Mouse (Mus musculus) midbrain, embryonic 13.5 days (tissue): ENCODE measurements around the gene Plekha7. TPM values are rescaled to one million over a fixed set of nuclear protein-coding genes. Genes with fewer than 3 reads are reported as not detected.

Source experiments
- ATAC-seq: fragments of 200-750 bp; cut with Nextera tagmentation; 2 replicates; pipeline ENCODE4 v1.8.0; 2017; ENCODE audit warnings: mild to moderate bottlenecking, moderate TSS enrichment, moderate library complexity
- H3K27ac ChIP-seq: fragments of 300-500 bp; sonication (generic); 2 replicates; pipeline ENCODE4 v1.5.1; 2015; ENCODE audit warnings: inconsistent platforms, mild to moderate bottlenecking, moderate library complexity
- H3K27me3 ChIP-seq: fragments of 300-500 bp; sonication (generic); 2 replicates; pipeline ENCODE4 v1.6.1; 2015; ENCODE audit warnings: mild to moderate bottlenecking, inconsistent platforms
- H3K36me3 ChIP-seq: fragments of 300-500 bp; sonication (generic); 2 replicates; pipeline ENCODE4 v1.6.1; 2015; ENCODE audit warnings: mild to moderate bottlenecking, inconsistent platforms
- H3K4me1 ChIP-seq: fragments of 300-500 bp; sonication (generic); replicated peaks from 2 replicates; pipeline ENCODE4 v1.6.1; 2015; ENCODE audit warnings: inconsistent platforms
- H3K4me2 ChIP-seq: fragments of 300-500 bp; sonication (generic); replicated peaks from 2 replicates; pipeline ENCODE4 v1.6.1; 2015; ENCODE audit warnings: moderate library complexity, mild to moderate bottlenecking, inconsistent platforms
- H3K4me3 ChIP-seq: fragments of 300-500 bp; sonication (generic); replicated peaks from 2 replicates; pipeline ENCODE4 v1.5.1; 2015; ENCODE audit warnings: mild to moderate bottlenecking, inconsistent platforms
- H3K9ac ChIP-seq: fragments of 300-500 bp; sonication (generic); replicated peaks from 2 replicates; pipeline ENCODE4 v1.6.1; 2015; ENCODE audit warnings: mild to moderate bottlenecking, inconsistent platforms
- H3K9me3 ChIP-seq: fragments of 300-500 bp; sonication (generic); 2 replicates; pipeline ENCODE4 v1.6.1; 2016; ENCODE audit warnings: mild to moderate bottlenecking, inconsistent platforms
- WGBS: fragments of 180-500 bp; shearing (Covaris S2); methylation state at CpG from one replicate; pipeline ENCODE4 v1.1.7; 2015; 5-methylcytosine and 5-hydroxymethylcytosine counted together
- polyA plus RNA-seq: library from polyadenylated mRNA; unstranded; fragments of >200 nt; fragmentation: Nextera tagmentation; extraction: Ambion mirVana; gene quantifications from 2 replicates; pipeline ENCODE4 v1.2.1, GENCODE M21; 2015

Plekha7 gene
- polyA plus RNA-seq, result 7.5 and 10.1 TPM in 2 replicates

GRCm38 (mm10) chr7:116307871-116308631, at the start of gene Plekha7:
Gene Plekha7 (minus strand): TSS chr7:116308376.
- WGBS, result under 1% methylated on average over 63 of the region's 65 CpGs
- Histone ChIP-seq H3K4me2 (peak within 1 kb of the TSS; percentile 99), H3K9me3 (no peaks in the 10 kb centered on the region), H3K27me3 (peaks cover 2% of the 10 kb centered on the region; the same call in 1 of the 2 replicates), H3K36me3 (no peaks in the 10 kb centered on the region), H3K4me3 (peak within 1 kb of the TSS; percentile 84), H3K27ac (no peak within 1 kb of the TSS; the same call in 1 of the 2 replicates), H3K9ac (peak within 1 kb of the TSS; percentile 76), H3K4me1 (peaks cover 27% of the 10 kb centered on the region)
- ATAC-seq, result peak; percentile 77

DNA sequence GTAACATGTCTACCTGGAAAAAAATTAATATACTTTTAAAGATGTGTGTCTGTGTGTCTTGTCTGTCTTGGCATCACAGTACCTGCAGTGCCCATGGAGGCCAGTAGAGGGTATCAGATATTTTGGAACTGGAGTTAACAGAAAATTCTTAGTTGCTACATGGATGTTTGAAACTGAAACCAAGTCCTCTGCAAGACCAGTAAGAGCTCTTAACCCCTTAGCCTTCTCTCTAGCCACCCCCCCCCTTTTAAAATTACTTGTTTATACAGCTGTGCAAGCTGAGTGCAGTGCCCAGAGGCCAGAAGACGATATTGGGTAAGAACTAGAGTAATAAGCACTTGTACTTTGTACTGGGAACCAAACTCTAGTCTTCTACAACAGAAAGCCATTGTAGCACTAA, 28.1 kb upstream of the Plekha7 start:
- H3K27me3 ChIP-seq, result no peaks in the 10 kb centered on the region
- no peak overlapping the region for H3K9ac ChIP-seq
- 89% methylated on average over 1 of the region's 1 CpGs for WGBS
- H3K9me3 ChIP-seq, result no peaks in the 10 kb centered on the region
- no peak overlapping the region for H3K4me2 ChIP-seq
- no peak overlapping the region for H3K4me3 ChIP-seq
- no peak for ATAC-seq
- peaks cover 20% of the 10 kb centered on the region for H3K4me1 ChIP-seq
- peaks cover 28% of the 10 kb centered on the region for H3K36me3 ChIP-seq
- no peak overlapping the region for H3K27ac ChIP-seq

DNA sequence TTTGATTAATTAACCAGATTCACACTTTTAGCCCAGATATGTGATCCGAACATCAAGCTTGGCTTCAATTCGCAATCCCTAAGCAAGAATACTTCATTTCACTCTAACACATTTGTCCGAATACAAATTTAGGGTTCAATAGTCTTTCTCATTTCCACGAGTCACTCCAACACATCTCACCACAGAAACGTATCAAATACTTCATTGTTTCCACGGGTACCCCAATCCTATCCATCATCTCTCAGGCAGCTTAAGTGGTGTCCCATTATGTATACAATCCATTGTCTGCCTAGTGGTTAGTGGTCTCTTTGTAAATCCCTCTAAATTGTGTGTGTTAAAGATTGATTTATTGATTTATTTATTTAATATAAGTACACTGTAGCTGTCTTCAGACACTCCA, 27.0 kb upstream of the Plekha7 start:
- 82% methylated on average over 6 of the region's 6 CpGs for WGBS
- ATAC-seq, result no peak
- no peak overlapping the region for H3K9ac ChIP-seq

GRCm38 (mm10) chr7:116334669-116335038, 26.5 kb upstream of the Plekha7 start:
- ATAC-seq, result no peak
- Histone ChIP-seq H3K36me3 (peaks cover 31% of the 10 kb centered on the region), H3K9ac (peak overlapping the region; percentile 97), H3K4me1 (peaks cover 20% of the 10 kb centered on the region), H3K27ac (0 out of 2 replicates have a peak overlapping the region, but pooled peaks have one; percentile 20), H3K4me2 (peak overlapping the region; percentile 75), H3K9me3 (no peaks in the 10 kb centered on the region), H3K27me3 (no peaks in the 10 kb centered on the region), H3K4me3 (peak overlapping the region; percentile 74)
- 32% methylated on average over 8 of the region's 8 CpGs for WGBS

More for the DNA sequence above, 27.0 kb upstream of the Plekha7 start:
- H3K36me3 ChIP-seq, result peaks cover 30% of the 10 kb centered on the region
- H3K4me2 ChIP-seq, result peak overlapping the region; percentile 75
- no peaks in the 10 kb centered on the region for H3K27me3 ChIP-seq
- H3K4me1 ChIP-seq, result peaks cover 20% of the 10 kb centered on the region
- peak overlapping the region; percentile 74; the same call in 1 of the 2 replicates for H3K4me3 ChIP-seq
- H3K9me3 ChIP-seq, result no peaks in the 10 kb centered on the region
- H3K27ac ChIP-seq, result no peak overlapping the region

GRCm38 (mm10) chr7:116333713-116334668, 25.8 kb upstream of the Plekha7 start, which contains the start of gene Rps13:
Gene Rps13 (minus strand): TSS chr7:116334195.
- Histone ChIP-seq H3K27me3 (no peaks in the 10 kb centered on the region), H3K4me2 (peak within 1 kb of the TSS; percentile 75), H3K4me1 (peaks cover 20% of the 10 kb centered on the region), H3K4me3 (peak within 1 kb of the TSS; percentile 74), H3K9ac (peak within 1 kb of the TSS; percentile 97), H3K36me3 (peaks cover 36% of the 10 kb centered on the region), H3K9me3 (no peaks in the 10 kb centered on the region), H3K27ac (peak within 1 kb of the TSS; percentile 88)
- under 1% methylated on average over 78 of the region's 78 CpGs for WGBS
- peak; percentile 100 for ATAC-seq

DNA sequence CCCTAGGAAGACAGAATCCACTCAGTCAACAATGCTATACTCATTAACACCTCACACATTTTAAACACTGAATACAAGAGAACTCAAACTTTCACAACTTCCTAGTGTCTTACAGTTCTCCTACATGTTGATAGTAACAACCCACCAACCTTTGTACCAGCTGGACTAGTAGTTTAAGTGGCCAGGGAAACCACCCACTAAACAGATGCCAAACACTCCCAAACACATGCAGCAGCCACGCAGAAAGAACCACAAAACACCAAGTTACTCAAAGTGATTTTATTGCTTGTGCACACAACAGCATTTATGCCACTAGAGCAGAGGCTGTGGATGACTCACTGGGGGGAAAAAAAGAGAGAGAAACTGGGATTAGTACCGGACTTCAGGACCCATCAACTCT, 23.1 kb upstream of the Plekha7 start:
- Histone ChIP-seq H3K4me3 (no peak overlapping the region), H3K9ac (no peak overlapping the region), H3K9me3 (no peaks in the 10 kb centered on the region), H3K36me3 (peaks cover 48% of the 10 kb centered on the region), H3K27me3 (no peaks in the 10 kb centered on the region), H3K27ac (no peak overlapping the region), H3K4me2 (no peak overlapping the region), H3K4me1 (peaks cover 20% of the 10 kb centered on the region)
- ATAC-seq, result no peak
- WGBS, result 96% methylated on average over 2 of the region's 2 CpGs

DNA sequence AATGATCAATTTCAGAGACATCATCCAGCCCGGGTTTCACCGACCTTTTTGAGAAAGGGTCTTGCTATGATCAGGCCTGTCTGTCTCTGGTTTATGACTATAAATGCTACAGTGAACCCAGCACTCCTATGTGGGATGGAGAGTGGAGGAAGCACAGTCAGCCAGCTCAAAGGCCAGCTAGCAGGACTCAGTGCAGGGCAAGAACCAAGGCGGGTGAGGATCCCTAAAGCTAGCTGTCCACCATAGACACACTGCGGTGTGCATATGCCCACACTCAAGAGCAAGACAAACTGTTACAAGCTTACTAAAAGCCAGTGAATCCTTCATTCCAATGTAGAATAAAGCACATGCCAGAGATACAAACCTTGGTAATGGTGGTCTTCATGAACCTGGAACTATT, 21.7 kb upstream of the Plekha7 start:
- Histone ChIP-seq H3K27me3 (no peaks in the 10 kb centered on the region), H3K4me3 (no peak overlapping the region), H3K9me3 (no peaks in the 10 kb centered on the region), H3K4me2 (no peak overlapping the region), H3K36me3 (peaks cover 48% of the 10 kb centered on the region), H3K27ac (no peak overlapping the region), H3K9ac (no peak overlapping the region), H3K4me1 (peaks cover 19% of the 10 kb centered on the region)
- ATAC-seq, result no peak
- 83% methylated on average over 4 of the region's 4 CpGs for WGBS

DNA sequence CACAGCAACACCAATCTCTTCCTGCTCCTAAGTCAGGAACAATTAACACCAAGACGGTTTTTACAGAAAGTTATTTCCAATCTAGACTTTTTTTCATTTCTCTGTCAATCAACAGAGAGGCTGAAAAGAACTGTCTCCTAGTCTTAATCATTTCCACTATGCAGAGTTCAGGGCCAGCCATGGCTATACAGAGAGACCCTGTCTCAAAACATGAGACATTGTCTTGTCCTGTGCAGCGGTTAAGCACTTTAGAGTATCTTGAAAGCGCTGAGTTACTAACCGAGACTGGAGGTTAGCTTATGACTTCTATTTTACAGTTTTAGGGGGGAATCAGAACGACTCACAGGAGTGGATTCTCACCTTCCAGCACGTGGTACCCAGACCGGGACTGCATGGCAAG, 20.6 kb upstream of the Plekha7 start:
- Histone ChIP-seq H3K4me1 (peaks cover 14% of the 10 kb centered on the region), H3K4me3 (no peak overlapping the region), H3K9me3 (no peaks in the 10 kb centered on the region), H3K4me2 (no peak overlapping the region), H3K36me3 (peaks cover 48% of the 10 kb centered on the region), H3K27ac (no peak overlapping the region), H3K9ac (no peak overlapping the region), H3K27me3 (no peaks in the 10 kb centered on the region)
- ATAC-seq, result no peak
- 79% methylated on average over 7 of the region's 7 CpGs for whole genome bisulfite sequencing

- Histone ChIP-seq H3K9ac (no peak overlapping the region), H3K4me2 (no peak overlapping the region), H3K4me1 (peaks cover 9% of the 10 kb centered on the region), H3K27me3 (no peaks in the 10 kb centered on the region), H3K9me3 (no peaks in the 10 kb centered on the region), H3K4me3 (no peak overlapping the region), H3K36me3 (peaks cover 48% of the 10 kb centered on the region), H3K27ac (no peak overlapping the region)
- ATAC-seq, result no peak
- 93% methylated on average over 5 of the region's 5 CpGs for WGBS
Measured at GRCm38 (mm10) chr7:116327901-116328300, 19.7 kb upstream of the Plekha7 start.

- H3K27me3 ChIP-seq, result no peaks in the 10 kb centered on the region
- no peak overlapping the region for H3K9ac ChIP-seq
- H3K4me2 ChIP-seq, result no peak overlapping the region
- H3K27ac ChIP-seq, result no peak overlapping the region
- 32% methylated on average over 10 of the region's 10 CpGs for WGBS
- peaks cover 7% of the 10 kb centered on the region for H3K36me3 ChIP-seq
- no peak overlapping the region for H3K4me3 ChIP-seq
- H3K4me1 ChIP-seq, result no peaks in the 10 kb centered on the region
- H3K9me3 ChIP-seq, result no peaks in the 10 kb centered on the region
- 0 out of 2 replicates have a peak, but pooled peaks have one; percentile 67 for ATAC-seq
Measured at GRCm38 (mm10) chr7:116323331-116323964, 15.3 kb upstream of the Plekha7 start.

DNA sequence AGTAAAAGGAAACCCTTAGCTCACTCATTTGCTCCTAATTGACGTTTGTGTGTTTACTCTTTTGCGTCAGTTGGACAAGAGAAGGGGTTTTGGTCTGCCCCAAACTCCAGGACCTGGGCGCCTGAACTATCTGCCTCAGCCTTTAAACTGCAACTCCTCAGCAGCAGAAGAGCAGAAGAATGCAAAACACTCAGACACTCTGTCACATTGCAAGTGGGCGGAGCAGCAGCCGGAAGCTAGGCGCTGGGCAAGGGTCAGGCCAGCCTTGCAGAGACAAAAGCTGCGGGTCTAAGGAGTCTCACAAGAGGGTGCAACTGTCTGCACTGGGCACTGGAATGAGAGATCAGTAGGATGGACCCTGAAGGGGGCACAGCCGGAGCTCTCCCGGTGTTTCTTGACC, 1.3 kb upstream of the Plekha7 start:
- Histone ChIP-seq H3K9me3 (no peaks in the 10 kb centered on the region), H3K27ac (no peak overlapping the region), H3K4me2 (no peak overlapping the region), H3K9ac (no peak overlapping the region), H3K4me3 (no peak overlapping the region), H3K36me3 (no peaks in the 10 kb centered on the region), H3K4me1 (peaks cover 27% of the 10 kb centered on the region), H3K27me3 (peaks cover 2% of the 10 kb centered on the region; the same call in 1 of the 2 replicates)
- ATAC-seq, result no peak
- 19% methylated on average over 9 of the region's 9 CpGs for WGBS
